Mouse (Mus musculus): ENCODE results near the gene Acsf2.
"Not testable (repeated sequence)": the region's sequence is repeated elsewhere in the genome, so short reads cannot be mapped to it uniquely, and the experiment has no call there.

The Acsf2 gene

DNA sequence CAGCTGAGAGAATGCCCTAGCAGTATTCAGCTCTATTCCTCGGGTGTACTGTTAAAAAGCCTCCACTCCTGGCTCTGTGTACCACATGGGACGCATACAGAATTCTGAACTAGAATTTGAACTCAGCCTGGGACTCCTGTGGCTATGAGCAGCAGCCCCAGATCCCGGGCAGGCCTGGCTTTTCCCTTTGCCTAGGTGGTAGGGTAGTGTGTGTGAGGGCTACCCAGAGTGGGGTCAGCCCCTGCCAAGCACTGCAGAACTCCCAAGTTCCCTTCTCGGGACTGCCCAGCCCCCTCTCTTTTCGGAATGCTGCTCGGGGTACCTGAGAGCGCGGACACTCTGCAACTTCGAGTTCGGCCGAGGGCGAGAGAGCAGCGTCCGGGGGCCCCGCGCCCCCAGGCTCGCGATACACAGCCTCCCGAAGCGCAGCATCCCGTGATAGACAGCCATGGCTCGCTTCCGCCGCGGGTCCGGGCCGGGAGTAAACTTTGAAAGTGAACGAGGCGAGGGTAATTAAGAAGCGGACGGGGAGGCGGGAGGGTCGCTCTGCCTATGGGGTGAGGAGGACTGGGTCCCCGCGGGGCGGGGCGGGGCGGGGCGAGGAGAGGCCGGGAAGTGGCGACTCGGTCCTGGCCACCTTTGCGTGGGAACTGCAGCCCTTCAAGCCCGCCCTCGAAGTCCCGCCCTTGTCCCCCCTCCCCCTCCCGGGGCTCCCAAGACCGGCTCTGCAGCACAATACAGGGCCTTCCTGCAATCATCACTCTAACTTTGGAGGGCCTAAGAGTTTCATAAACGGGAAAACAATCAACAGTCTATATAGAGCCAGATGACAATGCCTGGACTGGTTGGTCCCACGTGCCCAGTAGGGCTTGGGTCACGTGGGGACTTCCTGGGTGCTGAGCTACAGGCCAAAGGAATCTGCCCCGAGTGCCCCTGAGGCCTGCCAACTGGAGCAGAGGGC lies at the start of gene Acsf2:
Gene Acsf2 (minus strand): TSS at position 551 of the 961 bp plus-strand sequence.
- peak; percentile 89 for DNase-seq (ENCODE audit: low read depth)

DNA sequence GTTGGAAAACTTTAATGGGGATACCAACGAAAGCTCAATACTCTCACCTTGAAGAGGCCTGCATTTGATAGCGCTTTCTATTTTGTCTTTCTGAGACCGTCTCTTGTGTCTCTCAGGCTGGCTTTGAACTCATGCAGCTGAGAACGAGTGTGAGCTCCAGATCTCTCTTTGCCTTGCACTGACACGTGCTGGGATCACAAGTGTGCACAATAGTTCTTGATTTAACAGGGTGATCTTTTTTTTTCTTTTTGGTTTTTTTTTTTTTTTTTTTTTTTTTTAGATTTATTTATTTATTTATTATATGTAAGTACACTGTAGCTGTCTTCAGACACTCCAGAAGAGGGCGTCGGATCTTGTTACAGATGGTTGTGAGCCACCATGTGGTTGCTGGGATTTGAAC lies 49.6 kb upstream of the Acsf2 start:
- DNase-seq (ENCODE audit: low read depth): not testable (repeated sequence)

DNA sequence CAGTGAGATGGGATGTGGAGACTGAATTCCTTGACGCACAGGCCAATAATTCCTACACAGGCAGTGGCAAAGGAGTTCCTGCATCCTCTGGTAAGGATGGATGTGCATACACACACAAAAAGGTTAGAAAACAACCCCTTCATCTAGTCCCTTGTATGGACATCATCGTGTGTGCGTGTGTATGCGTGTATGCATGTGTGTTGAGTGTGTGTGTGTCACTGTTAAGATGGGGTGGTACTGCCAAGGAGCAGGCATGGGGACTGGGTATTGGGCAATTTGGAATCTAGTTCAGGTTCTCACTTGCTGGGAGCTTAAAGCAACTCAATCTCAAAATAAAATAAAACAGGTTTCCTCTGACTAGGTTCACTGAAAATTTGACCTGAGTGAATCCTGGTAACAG lies 44.8 kb upstream of the Acsf2 start:
- no peak for DNase-seq (ENCODE audit: low read depth)

DNA sequence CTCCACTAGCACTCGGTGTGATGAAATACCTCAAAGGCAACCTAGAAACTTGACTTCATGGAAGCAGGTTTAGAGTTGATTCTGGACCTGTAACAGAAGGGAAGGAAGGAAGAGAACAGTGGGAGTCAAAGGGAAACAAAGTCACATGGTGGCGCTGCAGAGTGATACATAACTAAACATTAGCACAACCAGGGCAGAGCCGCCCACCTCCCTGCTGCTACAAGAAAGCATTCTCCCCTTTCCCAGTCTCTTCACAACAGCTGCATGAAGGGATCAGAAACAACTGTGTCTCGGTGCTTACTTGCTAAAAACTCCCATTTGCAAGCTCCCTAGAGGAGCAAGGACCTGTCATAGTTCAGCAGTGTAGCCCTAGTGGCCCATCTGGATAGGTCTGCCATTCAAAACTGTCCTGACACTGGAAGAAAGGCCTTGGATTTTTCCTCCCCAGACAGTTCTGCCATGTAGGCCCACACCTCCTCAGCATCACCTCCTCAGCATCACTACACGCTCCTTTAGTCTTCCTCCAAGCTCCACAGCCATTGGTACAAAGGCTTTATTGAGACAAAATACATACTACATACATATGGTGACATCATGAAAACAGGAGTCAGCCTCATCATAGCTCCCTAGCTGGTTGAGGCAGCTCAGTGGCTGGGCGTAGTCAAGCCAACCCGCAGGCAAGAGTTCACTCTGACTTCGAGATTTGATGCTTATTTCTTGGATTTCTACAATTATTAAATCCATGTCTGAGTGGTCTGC lies 43.0 kb upstream of the Acsf2 start:
- no peak for DNase-seq (ENCODE audit: low read depth)

DNA sequence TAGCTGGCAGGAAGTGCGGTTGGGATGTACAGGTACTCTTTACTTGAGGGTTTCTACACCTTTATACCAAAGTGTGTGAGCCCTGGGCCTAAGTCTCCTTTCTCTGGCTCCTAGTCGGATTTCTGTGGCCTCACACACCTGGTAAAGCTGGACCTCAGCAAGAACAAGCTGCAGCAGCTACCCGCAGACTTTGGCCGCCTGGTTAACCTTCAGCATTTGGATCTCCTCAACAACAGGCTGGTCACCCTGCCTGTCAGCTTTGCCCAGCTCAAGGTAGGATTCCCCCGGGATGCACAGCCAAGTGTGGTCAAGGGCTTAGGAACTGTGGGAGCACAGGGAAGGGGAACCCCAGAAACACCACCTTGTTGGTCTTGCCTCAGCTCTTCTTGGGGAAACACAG lies 32.8 kb upstream of the Acsf2 start:
- no peak for DNase-seq (ENCODE audit: low read depth)

DNA sequence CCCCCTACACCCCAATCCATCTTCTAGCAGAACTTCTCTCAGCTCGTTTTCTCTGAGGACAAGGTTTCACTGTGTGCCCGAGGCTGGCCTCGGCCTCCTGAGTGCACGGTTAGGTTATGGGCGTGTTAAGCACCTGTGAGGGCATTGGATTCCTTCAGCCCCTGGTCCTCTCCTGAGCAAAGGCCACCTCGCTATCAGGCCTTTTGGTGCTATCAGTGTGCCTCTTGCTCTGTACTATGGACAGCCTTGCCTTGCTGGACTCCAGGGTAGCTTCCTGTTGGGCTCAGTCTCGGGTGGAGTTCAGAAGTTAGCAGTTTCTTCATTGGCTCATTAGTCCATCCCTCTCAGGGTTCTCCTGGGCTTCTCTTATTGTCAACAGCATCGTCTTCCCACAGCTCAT lies 31.3 kb upstream of the Acsf2 start:
- no peak for DNase-seq (ENCODE audit: low read depth)

DNA sequence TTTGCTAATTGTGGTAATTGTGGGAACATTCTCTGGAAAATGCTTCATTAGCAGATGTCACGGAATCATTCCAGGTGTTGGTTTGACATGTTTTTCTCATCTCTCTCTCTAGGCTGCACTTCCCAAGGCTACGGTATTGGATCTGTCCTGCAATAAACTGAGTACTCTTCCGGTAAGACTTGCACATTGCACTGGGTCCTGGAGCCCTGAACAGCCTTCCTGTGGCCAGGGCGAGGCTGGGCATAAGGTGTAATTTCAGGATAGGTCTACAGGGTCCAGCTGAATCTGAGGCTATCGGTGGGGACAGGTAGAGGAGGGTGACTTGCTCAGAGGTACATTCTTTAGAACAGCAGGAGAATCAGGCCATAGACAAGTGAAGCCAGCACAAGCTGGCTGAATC lies 30.3 kb upstream of the Acsf2 start:
- DNase-seq (ENCODE audit: low read depth): no peak

DNA sequence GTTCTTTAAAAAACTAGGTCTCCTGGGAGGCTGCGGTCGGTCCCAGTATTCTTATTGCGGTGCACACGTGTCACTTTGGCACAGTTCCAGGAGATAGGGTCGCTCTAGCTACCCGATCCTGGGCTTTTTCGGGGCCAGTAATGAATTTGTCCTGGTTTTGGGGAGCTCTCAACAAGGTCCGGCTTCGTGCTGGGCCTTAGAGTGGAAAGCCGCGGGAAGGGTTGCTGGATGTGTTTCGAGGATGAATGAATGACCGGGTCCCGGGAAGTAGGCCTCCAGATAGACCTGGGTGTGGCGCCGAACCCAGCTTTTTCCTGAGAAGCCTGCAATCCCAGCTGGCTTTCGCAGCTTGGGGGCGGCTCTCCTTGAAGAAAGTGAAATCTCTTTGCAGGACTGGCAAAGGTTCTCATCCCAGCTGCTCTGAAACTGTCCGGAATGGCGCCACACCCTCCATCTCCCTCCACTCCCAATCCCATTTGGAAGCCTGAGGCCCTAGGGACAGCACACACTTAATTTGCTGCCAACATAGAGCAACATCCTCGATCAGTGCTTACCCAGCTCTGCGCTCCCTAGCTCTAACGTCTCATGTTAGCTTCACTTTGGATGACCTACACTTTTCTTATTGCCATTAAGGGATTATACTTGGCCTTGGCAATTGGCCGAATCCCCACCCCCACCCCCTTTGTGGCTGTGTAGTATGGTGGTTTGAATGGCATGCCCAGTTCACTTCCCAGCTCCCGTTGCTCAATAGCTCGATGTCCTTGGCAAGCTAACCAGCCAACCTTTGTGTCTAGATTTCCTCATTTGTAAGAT lies 28.7 kb upstream of the Acsf2 start:
- DNase-seq (ENCODE audit: low read depth): peak; percentile 74

DNA sequence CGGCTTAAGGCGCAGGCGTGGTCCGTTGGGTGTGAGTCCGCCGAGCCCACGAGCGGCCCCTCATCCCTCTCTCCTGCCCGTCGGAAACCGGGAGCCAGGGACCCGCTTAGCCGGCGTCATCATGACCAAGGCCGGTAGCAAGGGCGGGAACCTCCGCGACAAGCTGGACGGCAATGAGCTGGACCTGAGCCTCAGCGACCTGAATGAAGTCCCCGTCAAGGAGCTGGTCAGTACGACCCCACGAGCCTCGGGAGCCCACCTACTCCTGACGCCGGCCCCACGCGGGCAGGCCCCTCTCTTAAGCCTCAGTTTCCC lies 28.2 kb upstream of the Acsf2 start:
- no peak for DNase-seq (ENCODE audit: low read depth)

DNA sequence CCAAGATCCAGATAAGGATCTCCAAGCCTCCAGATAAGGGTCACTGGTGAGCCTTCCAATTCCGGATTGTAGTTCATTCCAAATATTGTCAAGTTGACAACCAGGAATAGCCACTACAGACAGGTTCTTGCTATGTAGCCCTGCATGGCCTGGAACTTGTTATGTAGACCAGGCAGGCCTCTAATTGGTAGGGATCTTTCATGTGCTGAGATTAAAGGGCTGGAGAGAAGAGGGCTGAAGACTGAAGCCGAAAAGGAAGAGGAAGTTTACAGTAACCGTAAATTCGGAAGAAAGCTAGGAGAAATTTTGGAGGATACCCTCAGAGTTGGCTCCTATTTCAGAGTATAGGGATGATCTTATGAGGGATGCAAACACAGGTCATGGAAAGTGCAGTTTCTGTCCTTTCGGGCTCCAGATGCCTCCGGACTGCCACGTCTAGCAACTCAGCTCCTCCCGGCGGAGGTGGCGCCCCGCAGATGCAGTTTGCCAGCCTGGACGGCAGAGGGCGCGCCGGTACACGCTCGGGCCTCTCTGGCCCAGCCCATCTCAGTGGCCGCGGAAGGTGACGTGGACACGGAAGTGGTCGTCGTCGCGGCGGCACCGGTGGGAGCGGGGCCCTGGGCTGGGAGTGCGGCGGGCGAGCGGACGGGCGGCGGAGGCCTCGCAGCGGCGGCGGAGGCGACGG lies 27.7 kb upstream of the Acsf2 start, which contains the start of gene Lrrc59:
Gene Lrrc59 (plus strand): TSS at position 569 of the 685 bp plus-strand sequence.
- DNase-seq (ENCODE audit: low read depth): peak; percentile 91

DNA sequence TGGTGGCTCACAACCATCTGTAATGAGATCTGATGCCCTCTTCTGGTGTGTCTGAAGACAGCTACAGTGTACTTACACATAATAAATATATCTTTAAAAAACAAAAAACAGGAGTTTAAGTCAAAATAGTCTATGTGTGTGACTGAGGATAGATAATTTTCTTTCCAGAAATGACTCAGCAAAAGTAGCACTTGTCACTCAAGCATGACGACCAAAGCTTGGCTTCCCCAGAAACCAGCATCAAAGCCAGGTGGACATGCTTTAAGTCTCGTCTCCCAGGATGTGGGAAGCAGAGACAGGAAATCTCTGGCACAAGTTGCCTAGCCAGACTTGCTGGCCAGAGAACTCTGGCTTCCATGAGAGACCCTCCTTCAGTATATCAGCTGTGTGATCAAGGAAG lies 20.5 kb upstream of the Acsf2 start:
- no peak for DNase-seq (ENCODE audit: low read depth)

DNA sequence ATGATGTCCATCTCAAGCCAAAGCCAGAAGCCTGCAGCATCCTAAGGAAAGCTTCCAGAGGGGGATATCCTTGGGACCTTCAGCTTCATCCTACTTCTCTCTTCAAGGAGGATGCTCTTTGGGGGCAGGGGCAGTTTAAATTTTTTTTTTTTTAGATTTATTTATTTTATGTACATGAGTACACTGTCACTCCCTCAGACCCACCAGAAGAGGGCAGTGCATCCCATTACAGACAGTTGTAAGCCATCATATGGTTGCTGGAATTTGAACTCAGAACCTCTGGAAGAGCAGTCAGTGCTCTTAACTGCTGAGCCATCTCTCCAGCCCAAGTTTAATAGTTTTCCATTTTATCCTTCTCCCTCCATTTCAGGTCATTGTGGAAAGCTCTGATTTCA lies 19.8 kb upstream of the Acsf2 start:
- DNase-seq (ENCODE audit: low read depth): no peak

DNA sequence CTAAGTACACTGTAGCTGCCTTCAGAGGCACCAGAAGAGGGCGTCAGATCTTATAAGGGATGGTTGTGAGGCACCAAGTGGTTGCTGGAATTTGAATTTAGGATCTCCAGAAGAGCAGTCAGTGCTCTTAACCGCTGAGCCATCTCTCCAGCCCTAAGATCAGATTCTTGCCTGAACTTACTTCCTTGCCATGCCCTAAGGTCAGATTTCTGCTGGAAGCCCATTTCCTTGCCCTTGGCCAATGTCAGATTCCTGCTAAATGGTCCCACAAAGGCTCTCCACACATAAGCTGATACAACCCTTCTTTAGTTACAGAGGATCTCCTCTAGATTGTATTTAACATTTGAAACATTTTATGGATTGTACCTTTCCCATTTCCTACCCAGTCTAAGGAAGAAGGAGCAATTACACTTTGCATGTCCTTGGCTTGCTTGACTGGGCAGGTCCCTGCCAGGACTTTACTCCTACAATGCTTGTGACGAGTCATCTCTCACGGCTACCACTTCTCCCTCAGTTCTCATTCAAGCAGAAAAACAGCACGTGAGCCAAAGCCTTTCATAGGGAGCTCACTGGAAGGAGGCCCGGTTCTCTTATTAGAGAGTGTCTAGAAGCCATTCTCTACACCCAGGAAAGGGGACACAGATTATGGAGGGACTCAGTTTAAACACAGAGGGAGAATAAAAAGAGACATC lies 19.2 kb upstream of the Acsf2 start:
- no peak for DNase-seq (ENCODE audit: low read depth)

DNA sequence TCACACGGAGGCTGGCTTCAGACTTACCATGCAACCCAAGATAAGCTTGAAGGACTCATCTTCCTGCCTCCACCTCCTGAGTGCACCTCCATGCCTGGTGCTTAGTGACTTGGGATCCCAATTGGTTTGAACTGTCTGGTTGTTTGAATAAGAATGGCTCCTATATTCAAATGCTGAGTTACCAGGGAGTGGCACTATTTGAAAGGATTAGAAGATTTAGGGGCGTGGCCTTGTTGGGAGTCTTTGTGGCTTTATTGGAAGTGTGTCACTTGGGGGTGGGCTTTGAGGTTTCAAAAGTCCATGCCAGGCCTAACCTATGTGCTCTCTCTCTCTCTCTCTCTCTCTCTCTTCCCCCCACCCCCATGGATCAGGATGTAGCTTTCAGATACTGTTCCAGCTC lies 16.0 kb upstream of the Acsf2 start:
- no peak for DNase-seq (ENCODE audit: low read depth)

DNA sequence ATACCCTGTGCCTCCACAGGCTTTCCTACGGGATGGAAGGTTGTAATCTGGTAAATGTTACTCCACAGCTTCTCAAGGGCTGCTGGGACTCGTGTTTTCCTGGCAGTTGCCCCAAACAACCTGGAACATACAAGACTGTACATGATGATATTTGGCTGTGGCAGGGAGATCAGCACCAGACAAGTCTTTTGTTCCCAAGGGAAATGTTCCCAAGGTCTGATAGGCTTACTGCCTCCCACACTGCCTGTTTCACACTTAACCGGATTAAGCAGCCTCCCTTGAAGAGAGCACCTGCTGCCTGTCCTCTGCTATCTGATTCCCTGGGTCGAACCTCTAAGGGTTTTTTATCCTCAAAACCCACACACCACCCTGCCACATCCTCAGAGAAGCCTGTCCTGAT lies 13.8 kb upstream of the Acsf2 start:
- DNase-seq (ENCODE audit: low read depth): no peak

DNA sequence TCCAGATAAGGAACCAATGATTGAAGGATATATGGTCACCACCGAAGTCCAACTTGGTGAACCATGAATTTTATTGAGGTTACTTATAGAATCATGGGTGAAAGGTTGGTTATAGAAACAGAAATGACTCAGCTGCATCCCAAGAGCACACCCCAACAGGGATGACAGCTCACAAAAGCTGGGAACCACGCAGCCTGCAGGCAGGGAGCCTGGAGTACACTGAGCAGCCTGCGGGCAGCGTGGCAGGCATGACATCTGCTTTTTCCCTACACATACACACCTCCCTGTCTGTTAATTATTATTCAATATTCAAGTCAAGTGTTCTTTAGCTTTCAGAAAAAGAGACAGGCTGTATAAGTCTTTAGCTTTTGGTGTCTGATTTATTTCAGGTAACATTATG lies 12.9 kb upstream of the Acsf2 start:
- DNase-seq (ENCODE audit: low read depth): no peak

DNA sequence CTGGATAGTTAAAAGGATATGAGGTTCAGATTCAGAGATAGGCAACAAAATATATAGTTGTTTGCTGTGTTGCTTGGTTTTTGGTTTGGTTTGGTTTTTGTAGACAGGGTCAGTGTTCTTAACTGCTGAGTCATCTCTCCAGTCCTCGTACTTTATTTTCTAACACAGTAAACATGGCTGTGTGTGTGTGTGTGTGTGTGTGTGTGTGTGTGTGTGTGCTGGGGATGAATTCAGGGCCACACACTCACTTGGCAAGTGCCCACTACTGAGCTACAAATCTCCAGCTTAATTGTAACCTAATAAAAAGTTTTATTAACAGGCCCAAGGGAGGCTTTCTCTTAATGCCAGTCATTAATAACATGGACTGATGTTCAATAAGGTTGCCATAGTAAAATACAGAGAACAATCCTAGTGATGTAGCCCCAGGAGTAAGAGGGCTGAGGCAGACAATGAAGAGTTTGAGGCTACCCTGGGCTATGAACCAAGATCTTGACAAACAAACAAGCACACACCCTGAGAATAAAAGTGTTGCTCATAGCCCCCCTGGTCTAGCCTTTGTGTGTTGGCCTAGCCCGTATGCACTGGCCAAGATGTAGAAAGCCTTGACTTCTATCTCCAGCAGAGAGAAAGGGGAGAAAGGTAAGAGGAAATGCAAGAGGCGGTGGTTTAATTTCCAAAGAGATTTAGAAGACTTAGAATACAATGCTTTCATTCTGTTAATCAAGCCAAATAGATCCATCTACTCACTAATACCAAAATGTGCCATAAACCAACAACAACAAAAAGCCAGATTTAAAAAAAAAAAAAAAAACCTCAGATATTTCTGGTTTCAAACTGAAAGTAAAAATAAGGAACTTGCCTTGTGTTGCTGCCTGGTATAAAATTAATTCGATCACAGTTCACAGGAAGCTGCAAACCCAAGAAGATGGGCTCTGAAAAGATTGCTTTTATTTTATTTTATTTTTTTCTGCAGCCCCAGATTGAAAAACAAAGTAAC lies 9.4 kb upstream of the Acsf2 start:
- DNase-seq (ENCODE audit: low read depth): peak; percentile 61

DNA sequence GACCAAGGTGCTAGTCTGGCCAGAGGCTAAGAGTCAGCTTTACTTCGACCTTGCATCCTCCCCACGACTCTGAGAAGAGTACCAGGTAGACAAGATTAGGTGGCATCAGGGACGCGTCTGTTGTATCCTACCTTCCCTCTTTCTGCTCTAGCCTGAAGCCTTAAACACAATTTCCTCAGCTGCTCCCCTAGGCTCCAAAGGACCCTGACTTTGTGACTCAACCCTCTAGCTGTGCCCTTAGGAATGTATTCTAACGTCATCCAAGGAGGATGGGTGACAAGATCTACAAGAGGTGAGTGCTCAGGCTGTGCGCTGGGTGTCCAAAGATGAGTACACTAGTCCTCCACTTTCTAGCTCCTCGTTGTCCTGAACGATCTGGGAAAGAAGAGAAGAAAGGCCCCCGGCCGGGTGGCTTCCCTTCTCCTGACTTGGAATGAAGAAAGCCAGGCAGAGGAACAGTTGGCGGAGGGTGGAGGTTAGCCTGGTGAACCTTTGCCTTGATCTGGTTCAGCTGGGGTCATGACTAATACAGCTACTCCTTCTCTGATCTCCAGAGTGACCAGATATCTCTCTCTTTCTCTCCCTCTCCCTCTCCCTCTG lies 785 bp upstream of the Acsf2 start:
- no peak for DNase-seq (ENCODE audit: low read depth)

DNA sequence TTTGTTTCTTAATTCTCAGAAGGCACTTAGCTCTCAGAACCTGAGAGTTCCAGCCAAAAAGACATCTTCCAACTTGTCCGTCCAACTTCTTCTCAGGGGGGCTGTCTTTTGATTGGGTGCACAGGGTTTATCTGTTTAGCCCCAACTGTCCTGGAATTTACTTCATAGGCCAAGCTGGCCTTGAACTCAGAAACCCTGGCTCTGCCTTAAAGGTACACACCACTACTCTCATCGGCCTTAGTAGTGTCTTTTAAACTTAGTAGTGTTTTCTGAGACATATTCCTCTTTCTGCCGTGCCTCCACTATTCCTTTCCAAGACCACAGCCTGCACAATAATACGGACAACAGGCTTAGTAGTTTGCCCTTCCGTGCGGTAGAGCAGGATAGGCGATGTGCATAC lies 1.2 kb downstream of the Acsf2 start:
- DNase-seq (ENCODE audit: low read depth): no peak

Measured in 416B (cell line).